Mouse (Mus musculus): ENCODE measurements around the gene Srgap3. TPM values are rescaled to one million over a fixed set of nuclear protein-coding genes. Genes with fewer than 3 reads are reported as not detected.

Srgap3 gene
- polyA plus RNA-seq, 1 experiment = 4.6 TPM

DNA sequence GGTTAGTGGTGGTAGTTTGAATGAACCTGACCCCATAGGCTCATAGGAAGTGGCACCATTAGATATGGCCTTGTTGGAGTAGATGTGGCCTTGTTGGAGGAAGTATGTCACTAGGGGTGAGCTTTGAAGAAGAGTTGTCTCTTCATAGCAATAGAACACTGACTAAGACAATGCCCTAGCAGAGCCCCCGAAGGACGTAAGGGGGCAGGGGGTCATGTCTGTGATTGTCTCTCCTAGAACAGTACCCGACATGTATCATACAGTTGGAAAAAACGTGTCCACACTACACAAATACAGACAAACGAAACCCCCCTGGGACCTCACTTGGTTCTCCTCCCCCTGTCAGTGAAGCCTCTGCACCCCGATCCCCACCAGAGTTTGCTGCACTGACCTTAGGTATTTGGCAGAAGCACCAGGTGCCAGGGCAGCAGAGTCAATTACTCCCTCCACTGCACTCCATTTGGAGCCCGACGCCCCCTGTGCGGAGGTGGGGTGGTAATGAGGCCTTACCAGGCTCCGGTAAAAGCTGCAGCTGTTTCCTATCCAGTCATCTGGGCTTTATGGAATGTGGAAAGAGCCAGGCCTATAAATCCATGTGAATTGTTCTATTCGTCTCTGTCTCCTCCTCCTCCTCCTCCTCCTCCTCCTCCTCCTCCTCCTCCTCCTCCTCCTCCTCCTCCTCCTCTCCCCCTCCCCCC lies 10.7 kb upstream of the Srgap3 start:
- no peak overlapping the region for H3K4me3 ChIP-seq (ENCODE audit: insufficient read depth, poor library complexity, severe bottlenecking)
- no peaks in the 10 kb centered on the region for H3K79me2 ChIP-seq (ENCODE audit: control insufficient read depth, insufficient read depth)
- no peaks in the 10 kb centered on the region for H3K36me3 ChIP-seq (ENCODE audit: control insufficient read depth, insufficient read depth)
- no peak overlapping the region for H3ac ChIP-seq (ENCODE audit: control insufficient read depth, insufficient read length, low read depth)
- H3K79me3 ChIP-seq (ENCODE audit: low read depth) = no peaks in the 10 kb centered on the region
- TF ChIP-seq FOSL1 (IDR thresholded peaks at IDR 0.05; ENCODE audit: insufficient read depth, low read length, poor library complexity, severe bottlenecking) (no peak), CEBPB (IDR thresholded peaks at IDR 0.05; ENCODE audit: low read depth) (no peak), MYOD1 (IDR thresholded peaks at IDR 0.05; ENCODE audit: control insufficient read depth, insufficient read length, low read depth) (no peak), MAX (IDR thresholded peaks at IDR 0.05) (no peak), USF1 (IDR thresholded peaks at IDR 0.05; ENCODE audit: low read depth) (no peak), CTCF (IDR thresholded peaks at IDR 0.05; ENCODE audit: control insufficient read depth, insufficient read depth, insufficient read length) (no peak)
- H3K27me3 ChIP-seq (ENCODE audit: control insufficient read depth, insufficient read depth, insufficient read length) = no peaks in the 10 kb centered on the region

GRCm38 (mm10) chr6:112955773-112956172 lies 8.7 kb upstream of the Srgap3 start:
- Histone ChIP-seq H3K79me2 (ENCODE audit: control insufficient read depth, insufficient read depth) (no peaks in the 10 kb centered on the region), H3K79me3 (ENCODE audit: low read depth) (no peaks in the 10 kb centered on the region), H3K4me3 (ENCODE audit: insufficient read depth, poor library complexity, severe bottlenecking) (no peak overlapping the region), H3ac (ENCODE audit: control insufficient read depth, insufficient read length, low read depth) (no peak overlapping the region), H3K27me3 (ENCODE audit: control insufficient read depth, insufficient read depth, insufficient read length) (no peaks in the 10 kb centered on the region), H3K36me3 (ENCODE audit: control insufficient read depth, insufficient read depth) (no peaks in the 10 kb centered on the region)
- no peak for TF ChIP-seq CEBPB (IDR thresholded peaks at IDR 0.05; ENCODE audit: low read depth)
- no peak for TF ChIP-seq MYOG (IDR thresholded peaks at IDR 0.05; ENCODE audit: control insufficient read depth, extremely low read depth, insufficient read length)
- no peak for TF ChIP-seq MYOD1 (IDR thresholded peaks at IDR 0.05; ENCODE audit: control insufficient read depth, insufficient read length, low read depth)
- no peak for TF ChIP-seq MAX (IDR thresholded peaks at IDR 0.05)
- TF ChIP-seq FOSL1 (IDR thresholded peaks at IDR 0.05; ENCODE audit: insufficient read depth, low read length, poor library complexity, severe bottlenecking) = no peak
- TF ChIP-seq USF1 (IDR thresholded peaks at IDR 0.05; ENCODE audit: low read depth) = no peak
- no peak for TF ChIP-seq CTCF (IDR thresholded peaks at IDR 0.05; ENCODE audit: control insufficient read depth, insufficient read depth, insufficient read length)

GRCm38 (mm10) chr6:112953905-112954304 lies 6.8 kb upstream of the Srgap3 start:
- Histone ChIP-seq H3ac (ENCODE audit: control insufficient read depth, insufficient read length, low read depth) (no peak overlapping the region), H3K79me3 (ENCODE audit: low read depth) (no peaks in the 10 kb centered on the region), H3K4me3 (ENCODE audit: insufficient read depth, poor library complexity, severe bottlenecking) (no peak overlapping the region), H3K27me3 (ENCODE audit: control insufficient read depth, insufficient read depth, insufficient read length) (no peaks in the 10 kb centered on the region), H3K36me3 (ENCODE audit: control insufficient read depth, insufficient read depth) (no peaks in the 10 kb centered on the region), H3K79me2 (ENCODE audit: control insufficient read depth, insufficient read depth) (no peaks in the 10 kb centered on the region)
- no peak for TF ChIP-seq FOSL1 (IDR thresholded peaks at IDR 0.05; ENCODE audit: insufficient read depth, low read length, poor library complexity, severe bottlenecking)
- TF ChIP-seq MYOG (IDR thresholded peaks at IDR 0.05; ENCODE audit: control insufficient read depth, extremely low read depth, insufficient read length) = no peak
- TF ChIP-seq USF1 (IDR thresholded peaks at IDR 0.05; ENCODE audit: low read depth) = no peak
- no peak for TF ChIP-seq CTCF (IDR thresholded peaks at IDR 0.05; ENCODE audit: control insufficient read depth, insufficient read depth, insufficient read length)
- TF ChIP-seq CEBPB (IDR thresholded peaks at IDR 0.05; ENCODE audit: low read depth) = no peak
- no peak for TF ChIP-seq MYOD1 (IDR thresholded peaks at IDR 0.05; ENCODE audit: control insufficient read depth, insufficient read length, low read depth)
- TF ChIP-seq MAX (IDR thresholded peaks at IDR 0.05) = no peak

DNA sequence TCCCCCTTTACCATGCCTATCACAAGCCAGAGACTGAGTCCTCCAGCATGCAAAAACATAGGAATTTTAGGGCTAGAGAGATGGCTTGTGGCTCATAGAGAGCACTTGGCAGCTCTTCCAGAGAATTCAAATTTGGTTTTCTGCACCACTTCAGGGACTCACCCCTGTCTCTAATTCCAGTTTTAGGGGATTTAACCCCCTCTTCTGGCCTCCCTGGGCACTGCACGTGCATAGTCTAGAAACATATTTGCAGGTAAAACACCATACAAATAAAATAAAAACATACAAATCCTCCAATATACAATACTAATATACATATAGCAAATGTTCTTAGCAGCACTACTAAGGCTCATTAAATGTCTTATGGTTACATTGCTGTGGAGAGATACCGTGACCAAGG lies 4.2 kb upstream of the Srgap3 start:
- no peaks in the 10 kb centered on the region for H3K27me3 ChIP-seq (ENCODE audit: control insufficient read depth, insufficient read depth, insufficient read length)
- H3K36me3 ChIP-seq (ENCODE audit: control insufficient read depth, insufficient read depth) = no peaks in the 10 kb centered on the region
- no peaks in the 10 kb centered on the region for H3K79me3 ChIP-seq (ENCODE audit: low read depth)
- peaks cover 8% of the 10 kb centered on the region for H3K79me2 ChIP-seq (ENCODE audit: control insufficient read depth, insufficient read depth)
- no peak overlapping the region for H3ac ChIP-seq (ENCODE audit: control insufficient read depth, insufficient read length, low read depth)
- no peak overlapping the region for H3K4me3 ChIP-seq (ENCODE audit: insufficient read depth, poor library complexity, severe bottlenecking)
- TF ChIP-seq MYOD1 (IDR thresholded peaks at IDR 0.05; ENCODE audit: control insufficient read depth, insufficient read length, low read depth) = no peak
- no peak for TF ChIP-seq CEBPB (IDR thresholded peaks at IDR 0.05; ENCODE audit: low read depth)

- H3ac ChIP-seq (ENCODE audit: control insufficient read depth, insufficient read length, low read depth) = no peak overlapping the region
- TF ChIP-seq CEBPB (IDR thresholded peaks at IDR 0.05; ENCODE audit: low read depth) = no peak
- no peak for TF ChIP-seq MYOG (IDR thresholded peaks at IDR 0.05; ENCODE audit: control insufficient read depth, extremely low read depth, insufficient read length)
- TF ChIP-seq MAX (IDR thresholded peaks at IDR 0.05) = no peak
- TF ChIP-seq USF1 (IDR thresholded peaks at IDR 0.05; ENCODE audit: low read depth) = no peak
- TF ChIP-seq CTCF (IDR thresholded peaks at IDR 0.05; ENCODE audit: control insufficient read depth, insufficient read depth, insufficient read length) = no peak
- TF ChIP-seq MYOD1 (IDR thresholded peaks at IDR 0.05; ENCODE audit: control insufficient read depth, insufficient read length, low read depth) = no peak
- no peak for TF ChIP-seq FOSL1 (IDR thresholded peaks at IDR 0.05; ENCODE audit: insufficient read depth, low read length, poor library complexity, severe bottlenecking)
- peaks cover 16% of the 10 kb centered on the region for H3K79me2 ChIP-seq (ENCODE audit: control insufficient read depth, insufficient read depth)
- no peaks in the 10 kb centered on the region for H3K36me3 ChIP-seq (ENCODE audit: control insufficient read depth, insufficient read depth)
- H3K27me3 ChIP-seq (ENCODE audit: control insufficient read depth, insufficient read depth, insufficient read length) = no peaks in the 10 kb centered on the region
- H3K4me3 ChIP-seq (ENCODE audit: insufficient read depth, poor library complexity, severe bottlenecking) = no peak overlapping the region
- no peaks in the 10 kb centered on the region for H3K79me3 ChIP-seq (ENCODE audit: low read depth)
Measured at GRCm38 (mm10) chr6:112950205-112951110, 3.4 kb upstream of the Srgap3 start.

Measured in C2C12 (cell line).